In the genomic region with DNA sequence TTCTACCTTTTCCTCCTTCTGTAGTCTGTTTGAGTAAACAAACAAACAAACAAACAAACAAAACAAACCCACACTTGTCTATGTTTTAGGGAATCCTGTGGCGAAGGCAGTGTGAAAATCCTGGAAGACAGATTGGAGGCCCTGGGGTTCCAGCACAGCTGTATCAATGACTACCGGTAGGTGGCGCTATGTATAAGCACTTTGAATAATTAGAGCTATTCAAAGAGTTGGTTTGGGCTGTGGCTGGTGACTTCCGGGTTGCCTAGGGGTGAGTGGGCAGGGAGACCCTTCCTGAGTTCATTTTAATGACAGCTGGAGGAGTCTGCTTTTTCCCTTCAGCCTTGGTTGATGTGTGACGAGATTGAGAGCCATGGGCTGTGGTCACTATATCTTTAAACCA, we compare ENCODE assay signal across 8 mouse cellular contexts. TPM values are rescaled to one million over a fixed set of nuclear protein-coding genes. Genes with fewer than 3 reads are reported as not detected.
DNase-seq lines count a peak whose midpoint lies in the region; ATAC-seq lines count a peak whose summit lies in the region.

No protein-coding gene starts in this region.

- no peak for ATAC-seq in hindbrain, embryonic 16.5 days
- peak; percentile 33 for ATAC-seq in activated CD4-positive, CD25-positive, alpha-beta regulatory T cell, adult 4 months
- ATAC-seq in neural tube, embryonic 11.5 days (ENCODE audit: insufficient read depth, low FRiP score, low TSS enrichment), result no peak

- no peaks in the 10 kb centered on the region for H3K27me3 ChIP-seq in hindbrain, embryonic 10.5 days (ENCODE audit: insufficient read depth, poor library complexity, severe bottlenecking)
- H3K27me3 ChIP-seq in hindbrain, embryonic 16.5 days (replicated peaks; ENCODE audit: control insufficient read depth, insufficient read depth, low read length), result no peaks in the 10 kb centered on the region
- H3K27me3 ChIP-seq in neural tube, embryonic 11.5 days (ENCODE audit: control insufficient read depth, insufficient read depth, low read length), result no peaks in the 10 kb centered on the region

- H3K4me2 ChIP-seq in hindbrain, embryonic 16.5 days (ENCODE audit: low read length), result no peak overlapping the region
- no peak overlapping the region for H3K4me2 ChIP-seq in neural tube, embryonic 11.5 days (ENCODE audit: low read depth)

- H3K9ac ChIP-seq in hindbrain, embryonic 16.5 days (ENCODE audit: low read depth, low read length), result no peak overlapping the region
- no peak overlapping the region for H3K9ac ChIP-seq in neural tube, embryonic 11.5 days (ENCODE audit: low read length)

- no peak overlapping the region for H3K27ac ChIP-seq in hindbrain, embryonic 10.5 days
- H3K27ac ChIP-seq in hindbrain, embryonic 16.5 days (ENCODE audit: low read depth, low read length), result no peak overlapping the region
- no peak overlapping the region for H3K27ac ChIP-seq in neural tube, embryonic 11.5 days (ENCODE audit: low read depth, low read length)

- WGBS in hindbrain, embryonic 10.5 days, result 51% methylated on average over 5 of the region's 5 CpGs
- 44% methylated on average over 5 of the region's 5 CpGs for WGBS in hindbrain, embryonic 16.5 days
- WGBS in neural tube, embryonic 11.5 days, result 59% methylated on average over 5 of the region's 5 CpGs

- H3K4me3 ChIP-seq in hindbrain, embryonic 10.5 days, result no peak overlapping the region
- no peak overlapping the region for H3K4me3 ChIP-seq in hindbrain, embryonic 16.5 days (ENCODE audit: low read length)
- H3K4me3 ChIP-seq in neural tube, embryonic 11.5 days (ENCODE audit: low read depth, low read length), result no peak overlapping the region

- no peaks in the 10 kb centered on the region for H3K4me1 ChIP-seq in hindbrain, embryonic 10.5 days (replicated peaks)
- H3K4me1 ChIP-seq in hindbrain, embryonic 16.5 days (ENCODE audit: control insufficient read depth, insufficient read depth, low read depth, low read length), result no peaks in the 10 kb centered on the region
- no peaks in the 10 kb centered on the region for H3K4me1 ChIP-seq in neural tube, embryonic 11.5 days (ENCODE audit: control insufficient read depth, insufficient read depth, low read length)

- H3K9me3 ChIP-seq in hindbrain, embryonic 10.5 days, result no peaks in the 10 kb centered on the region
- H3K9me3 ChIP-seq in hindbrain, embryonic 16.5 days (ENCODE audit: control insufficient read depth, low read length), result no peaks in the 10 kb centered on the region
- no peaks in the 10 kb centered on the region for H3K9me3 ChIP-seq in neural tube, embryonic 11.5 days (ENCODE audit: control insufficient read depth, low read length)

- peak; percentile 45 for DNase-seq in hindbrain, embryonic 10.5 days (ENCODE audit: low spot score)
- peak; percentile 78 for DNase-seq in B cell, adult 2 months
- DNase-seq in cerebellum, postnatal 25 days, result peak; percentile 43 to 67
- peak; percentile 24 for DNase-seq in left cerebral cortex, adult 11 months (ENCODE audit: low spot score)
- DNase-seq in neural tube, embryonic 11.5 days (ENCODE audit: low spot score), result peak; percentile 45
- DNase-seq in Muller cell, postnatal 12 days (ENCODE audit: inconsistent ontology term), result no peak

- no peaks in the 10 kb centered on the region for H3K36me3 ChIP-seq in hindbrain, embryonic 10.5 days
- no peaks in the 10 kb centered on the region for H3K36me3 ChIP-seq in hindbrain, embryonic 16.5 days (ENCODE audit: control insufficient read depth, insufficient read depth, low read length)
- H3K36me3 ChIP-seq in neural tube, embryonic 11.5 days (ENCODE audit: control insufficient read depth, insufficient read depth, low read length), result no peaks in the 10 kb centered on the region

RNA-seq across cellular contexts. Expression of a gene that starts 15.9 kb away (rescaled TPM):
- 47.5 and 52.3 TPM in 2 replicates for polyA plus RNA-seq in hindbrain, embryonic 10.5 days (2016; fragmentation: Nextera tagmentation; extraction: Ambion mirVana)
- 79.3 and 82.2 TPM in 2 replicates for polyA plus RNA-seq in hindbrain, embryonic 16.5 days (2015; fragmentation: Nextera tagmentation; extraction: Ambion mirVana)
- polyA plus RNA-seq in activated CD4-positive, CD25-positive, alpha-beta regulatory T cell, adult 4 months (2017; shearing (Covaris generic)), result 10 to 100 TPM; 56.8 to 64.1 TPM
- polyA plus RNA-seq in neural tube, embryonic 11.5 days (2014; fragmentation: Nextera tagmentation; extraction: Ambion mirVana), result 62.1 and 69.0 TPM in 2 replicates

RNA-seq across cellular contexts. Expression of a gene that starts 18.7 kb away (rescaled TPM):
- 0.14 TPM in 1 of 2 replicates, not detected in the other for polyA plus RNA-seq in hindbrain, embryonic 10.5 days (2016; fragmentation: Nextera tagmentation; extraction: Ambion mirVana)
- not detected in 2 replicates for polyA plus RNA-seq in hindbrain, embryonic 16.5 days (2015; fragmentation: Nextera tagmentation; extraction: Ambion mirVana)
- polyA plus RNA-seq in activated CD4-positive, CD25-positive, alpha-beta regulatory T cell, adult 4 months (2017; shearing (Covaris generic)), result under 1 TPM in 1 of 2 experiments, not detected in 1; 0.56 TPM
- polyA plus RNA-seq in neural tube, embryonic 11.5 days (2014; fragmentation: Nextera tagmentation; extraction: Ambion mirVana), result not detected in 2 replicates

RNA-seq across cellular contexts. Expression of a gene that starts 31.0 kb away (rescaled TPM):
- 6.4 and 7.7 TPM in 2 replicates for polyA plus RNA-seq in hindbrain, embryonic 10.5 days (2016; fragmentation: Nextera tagmentation; extraction: Ambion mirVana)
- polyA plus RNA-seq in hindbrain, embryonic 16.5 days (2015; fragmentation: Nextera tagmentation; extraction: Ambion mirVana), result 2.8 and 3.0 TPM in 2 replicates
- 10 to 100 TPM; 37.8 to 53.3 TPM for polyA plus RNA-seq in activated CD4-positive, CD25-positive, alpha-beta regulatory T cell, adult 4 months (2017; shearing (Covaris generic))
- polyA plus RNA-seq in neural tube, embryonic 11.5 days (2014; fragmentation: Nextera tagmentation; extraction: Ambion mirVana), result 9.9 and 11.5 TPM in 2 replicates
